Mouse (Mus musculus): Measurements from ENCODE around the gene Cldn34b3.
"Not testable (repeated sequence)": the region's sequence is repeated elsewhere in the genome, so short reads cannot be mapped to it uniquely, and the experiment has no call there.

Cldn34b3 gene

GRCm38 (mm10) chrX:76264004-76264403, at the start of gene Cldn34b3:
TSS of gene Cldn34b3 (plus strand) at chrX:76264304.
- not testable (repeated sequence) for DNase-seq (ENCODE audit: low spot score in 2 of 2)

Data from natural killer cell, adult 2 months (primary cell).